Mouse (Mus musculus) cortical plate, adult 2 months (tissue): Measurements from ENCODE around the gene Erc2.

Experiments used
- CTCF ChIP-seq: fragments of 200-500 bp; IDR thresholded peaks from 2 replicates; pipeline ENCODE4 v1.5.1; 2011; ENCODE audit warnings: mild to moderate bottlenecking, control low read depth, low read length; ENCODE audit not compliant: insufficient read depth; ENCODE audit errors: extremely low read depth
- POLR2A ChIP-seq: fragments of 200-500 bp; IDR thresholded peaks from 2 replicates; pipeline ENCODE4 v1.6.1; 2011; ENCODE audit warnings: mild to moderate bottlenecking, low read length, control low read depth; ENCODE audit not compliant: insufficient read depth; ENCODE audit errors: extremely low read depth

GRCm38 (mm10) chr14:27985201-27985600 lies 363.0 kb downstream of the Erc2 start:
- TF ChIP-seq CTCF (no peak), POLR2A (no peak)
